Mouse (Mus musculus) cerebellum, adult 11-12 months (tissue): ENCODE data around the gene Avil.

Source experiments
- DNase-seq: peaks from one replicate; pipeline ENCODE4 v3.0.0; 2022

The Avil gene

DNA sequence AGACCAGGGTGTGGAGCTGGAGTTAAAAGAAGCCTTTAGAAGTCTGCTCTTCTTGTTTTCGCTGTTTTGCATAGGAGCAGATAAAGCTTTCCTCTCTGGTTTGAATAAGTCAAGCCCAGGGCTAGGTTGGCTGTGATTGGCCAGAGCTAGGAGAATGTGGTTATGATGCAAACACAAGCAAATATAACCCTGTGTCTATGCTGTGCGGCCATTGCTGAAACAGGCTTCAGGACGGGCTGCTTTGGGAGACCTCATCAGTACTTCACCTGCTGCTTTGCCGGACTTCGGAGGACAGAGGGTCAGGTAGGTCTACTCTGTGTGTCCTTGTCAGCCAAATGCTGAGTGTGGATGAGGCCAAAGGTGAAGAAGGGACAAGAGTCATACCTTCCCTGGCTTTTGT, at the start of gene Avil:
Avil (plus strand) TSS at position 181 of the 400 bp plus-strand sequence.
- no peak for DNase-seq

- DNase-seq, result no peak
These were observed 48.1 kb upstream of the Avil start for GRCm38 (mm10) chr10:126952375-126952774.

GRCm38 (mm10) chr10:126953029-126953471, 47.5 kb upstream of the Avil start:
- peak; percentile 90 for DNase-seq

DNA sequence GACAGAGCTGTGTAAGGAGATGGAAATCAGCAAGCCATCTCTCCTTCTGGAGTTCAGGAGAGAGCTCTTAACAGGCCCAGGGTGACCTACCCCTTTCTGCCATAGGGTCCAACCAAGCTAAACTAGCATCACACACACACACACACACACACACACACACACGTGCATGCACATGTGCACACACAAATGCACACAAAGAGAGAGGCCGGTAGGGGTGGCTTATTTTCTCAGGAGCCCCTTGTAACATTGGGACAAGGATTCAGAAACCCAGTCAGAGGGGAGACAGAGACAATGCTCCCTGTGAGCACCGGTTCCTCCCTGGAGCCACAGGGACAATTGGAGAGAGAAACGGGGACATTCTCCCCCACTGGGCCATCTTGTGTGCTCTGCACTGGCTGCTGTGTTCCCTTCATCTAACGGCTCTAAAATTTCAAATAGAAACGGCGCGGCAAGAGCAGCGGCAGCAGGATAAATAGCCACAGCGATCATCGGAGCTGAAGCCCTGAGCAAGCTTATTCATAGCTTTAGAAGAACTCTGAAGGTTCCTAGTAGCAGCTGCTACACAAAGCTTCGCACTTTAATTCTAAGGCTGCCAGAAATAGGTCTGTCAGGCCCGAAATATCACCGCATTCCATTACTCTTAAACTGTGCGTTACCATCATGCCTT, 43.7 kb upstream of the Avil start:
- DNase-seq, result no peak

GRCm38 (mm10) chr10:126957359-126958107, 43.0 kb upstream of the Avil start:
- peak; percentile 92 for DNase-seq

GRCm38 (mm10) chr10:126960496-126960895, 40.0 kb upstream of the Avil start:
- no peak for DNase-seq

DNA sequence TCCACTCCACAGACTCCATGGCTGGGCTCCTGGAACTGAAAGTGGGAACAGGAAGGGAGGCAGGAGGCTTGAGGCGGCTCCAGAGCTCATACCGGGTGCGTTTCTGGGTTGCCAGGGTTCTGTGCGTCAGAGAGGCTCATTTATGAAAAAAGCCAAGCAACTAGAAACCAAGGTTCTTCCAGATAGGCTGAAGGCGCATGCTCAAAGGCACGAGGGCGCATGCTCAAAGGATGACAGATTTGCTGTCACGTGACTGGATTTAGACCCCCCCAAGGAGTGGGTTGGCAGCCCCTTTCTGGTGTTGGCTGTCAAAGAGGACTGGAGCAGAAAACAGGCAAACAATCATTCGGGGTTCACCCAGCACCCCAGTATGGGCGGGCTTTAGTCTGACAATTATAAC, 38.8 kb upstream of the Avil start:
- peak; percentile 89 for DNase-seq

GRCm38 (mm10) chr10:126962271-126962965, 38.1 kb upstream of the Avil start:
- DNase-seq, result peak; percentile 88

GRCm38 (mm10) chr10:126962966-126963330, 37.6 kb upstream of the Avil start:
- DNase-seq, result no peak

DNA sequence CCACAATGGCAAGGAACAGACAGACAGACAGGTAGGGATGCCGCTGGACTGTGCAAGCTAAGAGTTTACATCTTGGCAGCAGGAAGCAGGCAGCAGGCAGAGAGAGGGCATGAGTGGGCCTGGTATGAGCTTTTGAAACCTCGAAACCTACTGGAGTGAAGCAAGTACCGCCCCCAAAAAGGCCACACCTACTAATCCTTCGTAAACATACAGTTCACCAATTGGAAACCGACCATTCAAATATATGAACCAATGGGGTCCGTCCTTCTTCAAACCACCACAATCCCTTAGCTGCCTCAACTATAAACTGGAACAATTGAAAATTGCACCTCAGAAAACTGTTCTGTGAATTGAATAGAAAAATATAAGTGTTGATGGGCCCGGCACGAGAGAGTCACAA, 36.7 kb upstream of the Avil start:
- DNase-seq, result no peak

- DNase-seq, result no peak
These were observed 29.0 kb upstream of the Avil start for GRCm38 (mm10) chr10:126971363-126972050.

DNA sequence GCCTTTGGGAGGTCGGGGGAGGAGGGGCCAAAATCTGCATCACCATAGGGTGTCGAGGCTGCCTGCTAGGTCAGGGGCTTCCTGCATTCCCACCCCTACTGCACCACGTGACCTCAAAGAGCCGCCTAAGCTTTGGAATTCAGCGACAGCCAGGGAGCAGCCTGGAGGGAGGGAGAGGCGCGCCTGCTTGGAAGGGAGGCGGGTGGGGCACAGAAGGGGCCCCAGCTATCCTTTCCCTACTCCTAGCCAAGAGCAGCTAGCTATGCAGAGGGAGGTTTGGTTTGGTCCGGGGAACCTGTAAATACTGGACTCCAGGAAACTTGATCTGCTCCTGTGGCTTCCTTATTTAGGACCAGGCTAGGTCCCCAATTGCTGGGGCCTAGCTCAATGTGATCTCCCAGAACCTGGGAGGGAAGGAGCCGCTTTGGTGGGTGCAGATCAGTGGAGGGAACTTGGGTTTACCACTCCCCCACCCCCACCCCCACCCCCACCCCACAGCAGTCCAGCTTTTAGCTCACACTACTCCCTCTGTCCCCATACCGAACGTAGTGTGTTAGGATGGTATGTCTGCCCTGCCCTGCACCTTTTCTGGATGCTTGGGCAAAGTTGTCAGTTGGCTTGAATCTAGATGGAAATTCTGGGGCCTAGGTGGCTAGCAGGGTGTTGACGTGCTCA, 28.3 kb upstream of the Avil start:
- no peak for DNase-seq

DNA sequence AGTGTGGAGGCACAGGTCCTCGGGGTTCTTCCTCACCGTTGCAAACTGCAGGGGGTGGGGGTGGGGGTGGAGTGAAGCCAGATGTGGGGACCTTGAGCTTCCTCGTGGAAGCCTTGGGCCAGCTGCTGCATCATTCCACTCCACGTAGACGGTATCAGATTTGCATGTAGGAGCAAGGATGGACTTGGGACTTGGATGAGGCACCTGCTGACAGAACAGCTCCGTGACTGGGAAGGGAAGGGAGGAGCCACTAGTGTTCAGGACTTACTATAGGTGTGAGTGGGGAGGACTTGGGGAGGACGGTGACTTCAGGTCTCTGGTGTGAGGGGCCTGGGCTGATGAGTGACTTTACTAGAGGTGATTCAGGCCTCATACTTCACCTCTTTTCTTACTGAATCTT, 27.5 kb upstream of the Avil start:
- no peak for DNase-seq

DNA sequence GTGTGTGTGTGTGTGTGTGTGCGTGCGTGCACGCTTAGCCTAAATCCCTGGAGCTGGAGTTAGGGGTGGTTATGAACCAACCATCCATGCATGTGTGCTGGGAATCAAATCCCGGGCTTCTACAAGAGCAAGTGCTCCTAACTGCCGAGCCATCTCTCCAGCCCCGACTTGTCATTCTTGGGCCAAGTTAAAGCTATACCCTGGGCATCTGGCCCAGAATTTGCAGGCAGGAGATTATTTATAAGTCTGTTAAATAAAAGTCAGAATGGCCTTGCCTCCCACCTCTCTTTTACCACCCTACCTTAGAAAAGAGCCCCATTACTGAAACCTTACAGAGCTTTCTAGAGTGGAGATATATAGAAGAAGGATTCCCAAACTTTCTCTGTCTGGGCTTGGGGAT, 24.8 kb upstream of the Avil start:
- DNase-seq, result no peak

GRCm38 (mm10) chr10:126977076-126977475, 23.4 kb upstream of the Avil start:
- no peak for DNase-seq

DNA sequence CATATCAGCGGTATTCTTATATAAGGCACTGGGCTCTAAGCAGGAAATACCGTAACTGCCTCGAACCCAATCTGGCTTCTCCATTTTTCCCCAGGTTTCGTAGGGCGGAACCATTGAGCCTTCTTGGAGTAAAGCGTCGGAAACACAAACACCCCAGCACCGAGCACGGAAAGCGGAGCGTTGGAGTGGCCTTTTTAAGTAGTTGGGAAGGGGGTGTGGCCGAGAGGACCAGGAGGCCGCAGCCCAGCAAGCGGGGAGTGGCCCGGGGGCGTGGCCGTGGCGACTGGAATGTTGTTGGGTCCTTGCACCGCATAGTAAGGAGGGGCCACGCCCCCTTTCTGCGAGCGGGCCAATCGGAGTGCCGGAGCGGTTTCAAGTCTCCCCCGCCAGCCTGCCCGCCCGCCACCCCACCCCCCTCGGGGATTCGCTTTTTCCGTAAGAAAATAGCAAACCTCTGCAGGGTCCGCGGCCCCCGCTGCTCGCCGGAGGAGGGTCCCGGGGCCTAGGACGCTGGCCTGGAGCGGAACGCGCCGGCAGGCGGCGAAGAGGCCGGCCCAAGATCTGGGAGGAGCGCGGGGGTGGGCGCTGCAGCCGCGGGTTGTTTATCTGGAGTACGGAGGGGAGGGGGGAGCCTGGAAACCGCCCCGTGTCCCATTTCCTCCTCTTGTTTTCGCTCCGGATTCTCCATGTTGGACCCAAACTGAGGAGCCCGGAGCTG, 22.1 kb upstream of the Avil start, which contains the start of gene Ctdsp2:
Ctdsp2 (plus strand) TSS at position 441 of the 718 bp plus-strand sequence.
- DNase-seq, result peak; percentile 100

GRCm38 (mm10) chr10:126979121-126979635, 21.3 kb upstream of the Avil start:
- DNase-seq, result peak; percentile 82

GRCm38 (mm10) chr10:126979636-126980151, 20.8 kb upstream of the Avil start:
- peak; percentile 84 for DNase-seq

GRCm38 (mm10) chr10:126980221-126980932, 20.1 kb upstream of the Avil start:
- peak; percentile 77 for DNase-seq

GRCm38 (mm10) chr10:126980933-126981530, 19.5 kb upstream of the Avil start:
- no peak for DNase-seq
